Mouse (Mus musculus) intestine, embryonic 16.5 days (tissue): ENCODE data around the gene Hsdl1. TPM values are rescaled to one million over a fixed set of nuclear protein-coding genes. Genes with fewer than 3 reads are reported as not detected.
A peak's percentile ranks its signal among the peaks of the same experiment; 100 is the strongest.

ENCODE experiments used
- ATAC-seq: fragments of 200-750 bp; cut with Nextera tagmentation; 2 replicates; pipeline ENCODE4 v1.8.0; 2017; ENCODE audit warnings: moderate TSS enrichment, moderate library complexity
- H3K27ac ChIP-seq: fragments of 300-500 bp; sonication (generic); 2 replicates; pipeline ENCODE4 v1.5.1; 2014; ENCODE audit warnings: mild to moderate bottlenecking, low read length
- H3K27me3 ChIP-seq: fragments of 300-500 bp; sonication (generic); replicated peaks from 2 replicates; pipeline ENCODE4 v1.6.1; 2014; ENCODE audit warnings: low read length, control low read depth, mixed read lengths; ENCODE audit not compliant: control insufficient read depth, insufficient read depth
- H3K36me3 ChIP-seq: fragments of 300-500 bp; sonication (generic); 2 replicates; pipeline ENCODE4 v1.6.1; 2014; ENCODE audit warnings: low read length, control low read depth; ENCODE audit not compliant: control insufficient read depth, insufficient read depth
- H3K4me1 ChIP-seq: fragments of 300-500 bp; sonication (generic); 2 replicates; pipeline ENCODE4 v1.6.1; 2014; ENCODE audit warnings: low read length, control low read depth, mixed read lengths; ENCODE audit not compliant: control insufficient read depth, insufficient read depth
- H3K4me2 ChIP-seq: fragments of 300-500 bp; sonication (generic); 2 replicates; pipeline ENCODE4 v1.6.1; 2014; ENCODE audit warnings: low read depth, low read length, control low read depth
- H3K4me3 ChIP-seq: fragments of 300-500 bp; sonication (generic); 2 replicates; pipeline ENCODE4 v1.5.1; 2014; ENCODE audit warnings: mild to moderate bottlenecking, low read length
- H3K9ac ChIP-seq: fragments of 300-500 bp; sonication (generic); 2 replicates; pipeline ENCODE4 v1.6.1; 2014; ENCODE audit warnings: low read depth, low read length
- H3K9me3 ChIP-seq: fragments of 300-500 bp; sonication (generic); 2 replicates; pipeline ENCODE4 v1.6.1; 2016; ENCODE audit warnings: low read length, control low read depth; ENCODE audit not compliant: control insufficient read depth
- WGBS: fragments of 180-500 bp; shearing (Covaris S2); extraction: QIAGEN DNeasy Blood & Tissue Kit; methylation state at CpG from one replicate; pipeline ENCODE4 v1.1.7; 2014; 5-methylcytosine and 5-hydroxymethylcytosine counted together
- polyA plus RNA-seq: library from polyadenylated mRNA; unstranded; fragments of >200 nt; fragmentation: Nextera tagmentation; extraction: Ambion mirVana; gene quantifications from 2 replicates; pipeline ENCODE4 v1.2.1, GENCODE M21; 2015

Gene Hsdl1
- polyA plus RNA-seq, 1 experiment from 2014 or later, result 32.3 TPM

DNA sequence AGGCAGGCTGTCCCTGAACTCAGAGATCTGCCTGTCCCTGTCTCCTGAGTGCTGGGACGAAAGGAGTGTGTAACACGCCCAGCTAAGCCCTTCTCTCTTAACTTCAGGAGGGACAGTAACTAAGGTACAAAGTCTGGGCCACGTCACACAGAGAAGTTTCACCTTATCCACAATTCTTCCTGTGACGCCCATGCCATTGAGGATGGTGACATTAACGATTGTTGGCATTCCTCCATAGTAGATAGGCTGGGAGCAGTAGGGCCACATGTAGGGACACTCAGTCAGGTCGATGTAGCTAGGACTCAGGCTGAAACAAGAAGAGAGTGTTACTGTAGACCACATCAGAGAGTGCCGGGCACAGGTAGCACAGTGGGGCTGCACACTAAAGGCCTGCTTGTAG lies 46.2 kb downstream of the Hsdl1 start:
- no peaks in the 10 kb centered on the region for H3K27me3 ChIP-seq
- H3K9ac ChIP-seq, result no peak overlapping the region
- H3K9me3 ChIP-seq, result no peaks in the 10 kb centered on the region
- H3K4me3 ChIP-seq, result no peak overlapping the region
- H3K4me1 ChIP-seq, result peaks cover 9% of the 10 kb centered on the region; the same call in 1 of the 2 replicates
- H3K27ac ChIP-seq, result 0 out of 2 replicates have a peak overlapping the region, but pooled peaks have one; percentile 28
- H3K36me3 ChIP-seq, result peaks cover 28% of the 10 kb centered on the region
- peak; percentile 50; the same call in 1 of the 2 replicates for ATAC-seq
- H3K4me2 ChIP-seq, result no peak overlapping the region
- WGBS, result 83% methylated on average over 7 of the region's 7 CpGs

DNA sequence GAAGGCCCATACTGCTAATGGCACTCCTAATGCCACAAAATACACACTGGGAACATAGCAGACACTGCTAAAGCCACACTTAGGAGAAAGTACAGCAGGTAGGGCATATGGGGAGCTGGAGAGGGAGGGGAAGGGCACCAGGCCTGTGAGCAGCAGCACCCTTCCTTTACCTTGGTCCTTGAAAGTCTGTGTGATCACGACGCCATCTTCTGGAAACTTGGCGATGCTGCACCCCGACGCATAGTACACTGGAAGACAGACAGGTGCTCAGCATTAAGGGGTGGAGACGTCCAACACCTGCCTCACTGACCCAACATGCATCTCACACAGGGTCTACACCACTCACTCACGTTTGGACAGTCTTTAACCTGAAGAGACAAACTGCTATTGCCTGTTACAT lies 54.9 kb downstream of the Hsdl1 start:
- H3K9ac ChIP-seq, result no peak overlapping the region
- no peak overlapping the region for H3K4me2 ChIP-seq
- no peak overlapping the region for H3K4me3 ChIP-seq
- WGBS, result 69% methylated on average over 7 of the region's 7 CpGs
- H3K9me3 ChIP-seq, result no peaks in the 10 kb centered on the region
- H3K27ac ChIP-seq, result no peak overlapping the region
- peaks cover 39% of the 10 kb centered on the region for H3K36me3 ChIP-seq
- ATAC-seq, result no peak
- H3K27me3 ChIP-seq, result no peaks in the 10 kb centered on the region
- H3K4me1 ChIP-seq, result no peaks in the 10 kb centered on the region

DNA sequence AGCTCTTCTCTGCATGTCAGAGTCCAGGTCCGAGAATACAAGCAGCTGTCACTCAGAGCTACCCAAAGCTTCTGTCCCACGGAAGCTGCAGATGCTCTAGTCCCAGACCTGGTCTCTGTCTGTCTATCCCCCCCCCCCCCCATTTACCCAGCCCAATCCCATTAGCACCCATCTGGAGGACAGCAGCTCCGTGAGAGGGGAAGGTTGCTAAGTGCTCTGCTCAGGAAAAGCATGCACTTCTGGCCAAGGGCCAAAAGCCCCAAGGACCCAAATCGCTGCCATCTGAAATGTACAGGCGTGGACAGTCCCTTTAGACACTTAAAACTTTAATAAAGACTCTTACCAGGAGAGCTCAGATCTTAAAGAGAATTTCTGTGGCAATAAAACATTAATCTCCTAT lies 58.3 kb downstream of the Hsdl1 start:
- no peaks in the 10 kb centered on the region for H3K4me1 ChIP-seq
- H3K4me3 ChIP-seq, result no peak overlapping the region
- peaks cover 35% of the 10 kb centered on the region for H3K36me3 ChIP-seq
- WGBS, result 62% methylated on average over 5 of the region's 5 CpGs
- H3K4me2 ChIP-seq, result no peak overlapping the region
- H3K9ac ChIP-seq, result no peak overlapping the region
- no peak overlapping the region for H3K27ac ChIP-seq
- no peaks in the 10 kb centered on the region for H3K27me3 ChIP-seq
- H3K9me3 ChIP-seq, result no peaks in the 10 kb centered on the region
- ATAC-seq, result no peak

DNA sequence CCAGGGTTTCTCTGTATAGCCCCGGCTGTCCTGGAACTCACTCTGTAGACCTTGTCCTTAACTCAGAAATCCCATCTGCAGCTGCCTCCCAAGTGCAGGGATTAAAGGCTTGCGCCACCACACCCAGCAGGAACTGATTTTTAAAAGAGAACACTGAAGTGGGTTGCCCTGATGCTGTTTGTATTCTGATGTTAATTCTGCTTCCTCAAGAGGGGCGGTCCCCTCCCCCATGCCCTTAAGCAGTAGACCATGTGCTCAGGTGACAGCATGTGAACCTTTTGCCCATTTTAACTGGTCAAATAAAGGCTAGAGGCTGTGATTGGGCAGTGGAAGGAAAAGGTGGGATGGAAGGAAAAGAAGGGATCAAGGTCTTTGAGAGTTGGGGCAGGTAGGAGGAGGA lies 59.2 kb downstream of the Hsdl1 start:
- no peak overlapping the region for H3K4me2 ChIP-seq
- no peaks in the 10 kb centered on the region for H3K9me3 ChIP-seq
- no peak overlapping the region for H3K27ac ChIP-seq
- no peaks in the 10 kb centered on the region for H3K27me3 ChIP-seq
- 80% methylated on average over 3 of the region's 3 CpGs for WGBS
- H3K4me3 ChIP-seq, result no peak overlapping the region
- ATAC-seq, result no peak
- H3K9ac ChIP-seq, result no peak overlapping the region
- no peaks in the 10 kb centered on the region for H3K4me1 ChIP-seq
- peaks cover 32% of the 10 kb centered on the region for H3K36me3 ChIP-seq

DNA sequence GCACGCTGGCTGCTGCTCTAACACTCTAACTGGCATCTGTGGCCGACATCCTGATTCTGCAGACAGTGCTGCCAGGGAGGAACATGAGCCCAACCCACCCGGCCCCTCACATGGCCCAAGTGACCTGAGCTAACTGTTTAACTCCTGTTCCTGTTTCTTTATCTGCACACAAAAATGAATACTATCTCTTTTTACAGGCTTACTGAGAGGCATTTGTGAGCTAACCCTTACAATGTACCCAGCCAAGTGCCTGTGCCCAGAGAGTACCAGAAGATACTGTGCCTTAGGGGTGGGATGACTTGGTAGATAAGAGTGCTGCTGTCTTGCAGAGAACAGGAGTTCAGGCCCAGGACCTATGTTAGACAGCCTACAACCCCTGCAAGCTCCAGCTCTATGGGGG lies 60.0 kb downstream of the Hsdl1 start:
- Histone ChIP-seq H3K27me3 (no peaks in the 10 kb centered on the region), H3K9ac (no peak overlapping the region), H3K9me3 (no peaks in the 10 kb centered on the region), H3K4me1 (no peaks in the 10 kb centered on the region), H3K36me3 (peaks cover 30% of the 10 kb centered on the region), H3K27ac (no peak overlapping the region), H3K4me2 (no peak overlapping the region), H3K4me3 (no peak overlapping the region)
- WGBS, result 86% methylated on average over 3 of the region's 3 CpGs
- no peak for ATAC-seq

DNA sequence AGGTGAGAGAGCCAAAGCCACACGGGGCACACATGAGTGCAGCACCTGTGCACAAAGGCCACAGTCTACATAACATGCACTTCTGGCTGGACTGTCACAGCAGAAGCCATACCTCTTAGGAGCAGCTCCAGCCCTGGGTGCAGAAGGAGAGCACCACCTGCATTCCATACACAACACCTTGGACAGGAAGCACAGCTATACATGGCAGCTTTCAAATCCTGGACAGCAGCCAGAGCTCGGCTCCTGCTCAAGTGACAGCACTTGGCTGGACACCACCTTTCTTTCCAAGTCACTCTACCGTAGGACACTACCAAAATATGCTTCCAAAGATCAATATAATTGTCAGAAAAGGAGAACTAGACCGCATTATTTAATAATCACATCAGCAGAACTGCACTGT lies 61.6 kb downstream of the Hsdl1 start:
- 89% methylated on average over 4 of the region's 4 CpGs for WGBS
- ATAC-seq, result no peak

More for the DNA sequence above, 61.6 kb downstream of the Hsdl1 start:
- Histone ChIP-seq H3K9me3 (no peaks in the 10 kb centered on the region), H3K27me3 (no peaks in the 10 kb centered on the region), H3K27ac (no peak overlapping the region), H3K4me3 (no peak overlapping the region), H3K36me3 (peaks cover 41% of the 10 kb centered on the region), H3K9ac (no peak overlapping the region), H3K4me1 (no peaks in the 10 kb centered on the region), H3K4me2 (no peak overlapping the region)

Other genes with a start within 250 kb of the Hsdl1 start
- 259 and 264 TPM in 2 replicates for gene Hsbp1, start 230.7 kb downstream of the Hsdl1 start, polyA plus RNA-seq
- gene Mlycd, start 180.3 kb downstream of the Hsdl1 start, polyA plus RNA-seq, result 20.6 and 22.7 TPM in 2 replicates
- 8.0 and 9.2 TPM in 2 replicates for gene Osgin1, start 141.1 kb downstream of the Hsdl1 start, polyA plus RNA-seq
- gene Necab2, start 128.5 kb downstream of the Hsdl1 start, polyA plus RNA-seq, result 1.3 and 1.6 TPM in 2 replicates
- gene Slc38a8, start 73.5 kb downstream of the Hsdl1 start, polyA plus RNA-seq, result 0.05 and 0.06 TPM in 2 replicates
- gene Mbtps1, start 16.4 kb downstream of the Hsdl1 start, polyA plus RNA-seq, result 78.0 and 82.5 TPM in 2 replicates
- 2.6 and 3.5 TPM in 2 replicates for gene Dnaaf1, start 52 bp upstream of the Hsdl1 start, polyA plus RNA-seq
- gene Taf1c, start 30.0 kb upstream of the Hsdl1 start, polyA plus RNA-seq, result 11.6 and 11.9 TPM in 2 replicates
- gene Adad2, start 37.6 kb upstream of the Hsdl1 start, polyA plus RNA-seq, result 0.09 TPM in 1 of 2 replicates, not detected in the other
- gene Kcng4, start 60.5 kb upstream of the Hsdl1 start, polyA plus RNA-seq, result 0.23 TPM in 2 replicates
- 4.6 and 5.4 TPM in 2 replicates for gene Wfdc1, start 91.2 kb upstream of the Hsdl1 start, polyA plus RNA-seq
- 6.4 and 6.8 TPM in 2 replicates for gene Atp2c2, start 124.8 kb upstream of the Hsdl1 start, polyA plus RNA-seq
- 17.8 and 18.1 TPM in 2 replicates for gene Tldc1, start 203.2 kb upstream of the Hsdl1 start, polyA plus RNA-seq